Mouse (Mus musculus): Measurements from ENCODE around the gene Acap2. TPM values are rescaled to one million over a fixed set of nuclear protein-coding genes. Genes with fewer than 3 reads are reported as not detected.

Gene Acap2
- total RNA-seq, 1 experiment, result 23.4 TPM

DNA sequence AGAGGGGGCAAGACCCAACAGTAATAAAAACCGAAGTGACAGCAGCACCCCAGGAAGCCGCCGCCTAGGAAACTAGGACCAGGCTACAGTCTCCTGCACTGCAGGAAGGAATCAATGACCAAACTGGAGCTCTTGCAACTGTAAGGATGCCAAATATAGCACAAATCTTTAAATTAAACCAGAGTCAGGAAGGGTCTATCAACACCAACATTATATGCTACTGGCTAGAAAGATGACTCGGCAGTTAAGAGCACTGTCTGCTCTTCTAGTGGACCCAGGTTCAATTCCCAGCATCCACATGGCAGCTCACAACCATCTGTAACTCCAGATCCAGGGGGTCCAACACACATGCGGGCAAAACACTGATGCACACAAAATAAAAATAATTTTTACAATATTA lies 21.7 kb downstream of the Acap2 start:
- H3K36me3 ChIP-seq (ENCODE audit: control insufficient read depth, insufficient read depth, low read length, poor library complexity, severe bottlenecking), result no peaks in the 10 kb centered on the region
- peaks cover 0 to 5% of the 10 kb centered on the region in 2 experiments; a peak in 1 of 4 replicates for H3K4me1 ChIP-seq (ENCODE audit: control insufficient read depth in 2 of 2, insufficient read depth in 2 of 2, low read length in 2 of 2, poor library complexity in 1 of 2)
- in situ Hi-C loops (cut with MboI; ENCODE audit: low sequenced_read_pairs in 2 of 2, unreplicated experiment in 2 of 2), result no loop called here
- no peak overlapping the region for H3K9ac ChIP-seq (ENCODE audit: insufficient read depth, low read depth, low read length, poor library complexity, severe bottlenecking)
- no peak overlapping the region for H3K27ac ChIP-seq (ENCODE audit: insufficient read depth, low read depth, low read length, poor library complexity, severe bottlenecking)
- no peaks in the 10 kb centered on the region for H3K9me3 ChIP-seq (ENCODE audit: control insufficient read depth, insufficient read depth, low read depth, low read length)
- DNase-seq (ENCODE audit: low read depth, low spot score), result no peak
- H3K4me3 ChIP-seq (ENCODE audit: insufficient read depth in 1 of 2, low read depth in 1 of 2, low read length in 2 of 2, poor library complexity in 1 of 2, severe bottlenecking in 1 of 2), result no peak overlapping the region
- TF ChIP-seq MAFK (IDR thresholded peaks at IDR 0.05; ENCODE audit: insufficient read depth, low read depth, low read length) (peak; percentile 56), ZNF384 (IDR thresholded peaks at IDR 0.05; ENCODE audit: low read depth, low read length) (no peak)

DNA sequence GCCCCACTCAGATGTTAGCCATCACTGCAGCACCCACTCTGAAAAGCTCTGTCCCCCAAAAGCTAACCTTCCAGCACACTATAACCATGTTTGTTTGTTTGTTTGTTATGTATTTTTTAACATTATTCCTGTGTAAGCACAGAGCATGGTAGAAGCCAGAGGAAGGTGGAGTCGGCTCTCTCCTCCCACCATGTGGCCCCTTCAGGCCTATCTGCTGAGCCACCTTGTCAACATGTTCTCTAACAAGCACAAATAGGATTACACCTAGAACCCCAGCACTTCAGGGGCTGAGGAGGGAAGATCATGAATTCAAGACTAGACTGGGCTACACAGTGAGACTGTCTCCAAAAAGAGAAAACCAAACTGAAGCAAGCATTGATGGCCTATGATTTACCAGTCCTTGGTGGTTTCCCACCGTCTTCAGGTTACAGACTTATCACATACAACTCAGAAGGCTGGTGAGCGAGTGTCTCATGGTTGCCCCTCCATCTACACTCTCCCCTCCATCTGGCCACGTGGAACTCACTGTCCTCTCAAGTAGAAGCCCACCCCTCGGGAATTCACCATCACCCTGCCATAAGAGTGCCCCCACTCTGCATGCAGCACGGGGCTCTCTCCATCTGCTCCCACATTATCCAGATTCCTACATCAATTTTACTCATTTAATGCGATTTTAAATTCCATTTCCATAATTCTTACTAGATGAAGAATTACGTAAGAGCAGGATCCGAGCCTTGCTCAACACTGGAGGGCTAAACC lies 26.0 kb downstream of the Acap2 start:
- H3K4me1 ChIP-seq (ENCODE audit: control insufficient read depth in 2 of 2, insufficient read depth in 2 of 2, low read length in 2 of 2, poor library complexity in 1 of 2), result peaks cover 0 to 6% of the 10 kb centered on the region in 2 experiments; a peak in 2 of 4 replicates
- H3K4me3 ChIP-seq (ENCODE audit: insufficient read depth in 1 of 2, low read depth in 1 of 2, low read length in 2 of 2, poor library complexity in 1 of 2, severe bottlenecking in 1 of 2), result no peak overlapping the region
- H3K9ac ChIP-seq (ENCODE audit: insufficient read depth, low read depth, low read length, poor library complexity, severe bottlenecking), result no peak overlapping the region
- no peaks in the 10 kb centered on the region for H3K36me3 ChIP-seq (ENCODE audit: control insufficient read depth, insufficient read depth, low read length, poor library complexity, severe bottlenecking)
- H3K27ac ChIP-seq (ENCODE audit: insufficient read depth, low read depth, low read length, poor library complexity, severe bottlenecking), result no peak overlapping the region
- in situ Hi-C loops (cut with MboI; ENCODE audit: low sequenced_read_pairs in 2 of 2, unreplicated experiment in 2 of 2), result no loop called here
- TF ChIP-seq HCFC1 (IDR thresholded peaks at IDR 0.05; ENCODE audit: borderline replicate concordance, insufficient read depth, low read length), result no peak
- TF ChIP-seq ZNF384 (IDR thresholded peaks at IDR 0.05; ENCODE audit: low read depth, low read length), result no peak
- no peak for TF ChIP-seq ZC3H11A (IDR thresholded peaks at IDR 0.05; ENCODE audit: borderline replicate concordance, low read depth, low read length)
- TF ChIP-seq MAFK (IDR thresholded peaks at IDR 0.05; ENCODE audit: insufficient read depth, low read depth, low read length), result no peak
- DNase-seq (ENCODE audit: low read depth, low spot score), result no peak
- H3K9me3 ChIP-seq (ENCODE audit: control insufficient read depth, insufficient read depth, low read depth, low read length), result no peaks in the 10 kb centered on the region

DNA sequence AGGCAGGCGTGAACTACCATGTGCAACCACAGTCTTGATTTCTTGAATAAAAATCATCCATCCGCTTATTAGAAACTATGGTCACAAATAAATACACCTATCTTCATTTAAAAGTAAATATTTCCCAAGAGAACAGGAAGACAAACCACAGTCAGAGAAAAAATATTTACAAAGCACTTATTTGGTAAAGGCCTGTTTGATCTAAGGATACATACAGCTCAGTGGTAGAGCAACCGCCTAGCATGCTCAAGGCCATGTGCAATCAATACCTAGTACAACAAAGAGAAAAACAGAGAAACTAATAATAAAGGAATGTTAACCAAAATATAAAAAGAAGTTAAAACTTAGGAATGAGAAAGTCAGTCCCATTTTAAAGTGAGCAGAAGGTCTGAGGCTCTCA lies 28.8 kb downstream of the Acap2 start:
- DNase-seq (ENCODE audit: low read depth, low spot score), result no peak
- Histone ChIP-seq H3K4me1 (ENCODE audit: control insufficient read depth in 2 of 2, insufficient read depth in 2 of 2, low read length in 2 of 2, poor library complexity in 1 of 2) (peaks cover 6 to 9% of the 10 kb centered on the region in 2 experiments), H3K9ac (ENCODE audit: insufficient read depth, low read depth, low read length, poor library complexity, severe bottlenecking) (no peak overlapping the region), H3K36me3 (ENCODE audit: control insufficient read depth, insufficient read depth, low read length, poor library complexity, severe bottlenecking) (no peaks in the 10 kb centered on the region), H3K4me3 (ENCODE audit: insufficient read depth in 1 of 2, low read depth in 1 of 2, low read length in 2 of 2, poor library complexity in 1 of 2, severe bottlenecking in 1 of 2) (no peak overlapping the region), H3K9me3 (ENCODE audit: control insufficient read depth, insufficient read depth, low read depth, low read length) (no peaks in the 10 kb centered on the region), H3K27ac (ENCODE audit: insufficient read depth, low read depth, low read length, poor library complexity, severe bottlenecking) (no peak overlapping the region)
- in situ Hi-C loops (cut with MboI; ENCODE audit: low sequenced_read_pairs in 2 of 2, unreplicated experiment in 2 of 2), result no loop called here
- TF ChIP-seq HCFC1 (IDR thresholded peaks at IDR 0.05; ENCODE audit: borderline replicate concordance, insufficient read depth, low read length), result no peak
- no peak for TF ChIP-seq CHD2 (IDR thresholded peaks at IDR 0.05; ENCODE audit: low read depth, low read length)
- no peak for TF ChIP-seq ZC3H11A (IDR thresholded peaks at IDR 0.05; ENCODE audit: borderline replicate concordance, low read depth, low read length)
- no peak for TF ChIP-seq MAFK (IDR thresholded peaks at IDR 0.05; ENCODE audit: insufficient read depth, low read depth, low read length)
- TF ChIP-seq ZNF384 (IDR thresholded peaks at IDR 0.05; ENCODE audit: low read depth, low read length), result no peak

DNA sequence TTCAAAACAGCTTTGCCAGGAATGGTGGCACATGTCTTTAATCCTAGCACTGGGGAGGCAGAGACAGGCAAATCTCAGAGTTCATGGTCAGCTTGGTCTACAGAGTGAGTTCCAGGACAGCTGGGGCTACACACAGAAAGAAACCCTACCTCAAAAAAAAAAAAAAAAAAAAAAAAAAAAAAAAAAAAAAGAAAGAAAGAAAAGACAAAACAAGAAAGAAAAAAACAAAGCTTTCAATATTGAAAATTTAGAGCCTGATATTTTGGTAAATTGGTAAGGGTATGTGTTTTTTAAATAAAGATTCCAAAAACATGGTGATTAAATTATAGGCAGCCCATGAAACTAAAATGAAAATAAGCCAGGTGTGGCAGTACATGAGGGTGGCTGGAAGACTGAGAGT lies 29.6 kb downstream of the Acap2 start:
- no peak for TF ChIP-seq CHD2 (IDR thresholded peaks at IDR 0.05; ENCODE audit: low read depth, low read length)
- no peak for TF ChIP-seq ZNF384 (IDR thresholded peaks at IDR 0.05; ENCODE audit: low read depth, low read length)
- TF ChIP-seq HCFC1 (IDR thresholded peaks at IDR 0.05; ENCODE audit: borderline replicate concordance, insufficient read depth, low read length), result no peak
- no peak for TF ChIP-seq MAFK (IDR thresholded peaks at IDR 0.05; ENCODE audit: insufficient read depth, low read depth, low read length)
- TF ChIP-seq ZC3H11A (IDR thresholded peaks at IDR 0.05; ENCODE audit: borderline replicate concordance, low read depth, low read length), result no peak
- Histone ChIP-seq H3K36me3 (ENCODE audit: control insufficient read depth, insufficient read depth, low read length, poor library complexity, severe bottlenecking) (no peaks in the 10 kb centered on the region), H3K9ac (ENCODE audit: insufficient read depth, low read depth, low read length, poor library complexity, severe bottlenecking) (no peak overlapping the region), H3K27ac (ENCODE audit: insufficient read depth, low read depth, low read length, poor library complexity, severe bottlenecking) (no peak overlapping the region), H3K4me3 (ENCODE audit: insufficient read depth in 1 of 2, low read depth in 1 of 2, low read length in 2 of 2, poor library complexity in 1 of 2, severe bottlenecking in 1 of 2) (no peak overlapping the region), H3K4me1 (ENCODE audit: control insufficient read depth in 2 of 2, insufficient read depth in 2 of 2, low read length in 2 of 2, poor library complexity in 1 of 2) (peaks cover 6 to 9% of the 10 kb centered on the region in 2 experiments), H3K9me3 (ENCODE audit: control insufficient read depth, insufficient read depth, low read depth, low read length) (no peaks in the 10 kb centered on the region)
- in situ Hi-C loops (cut with MboI; ENCODE audit: low sequenced_read_pairs in 2 of 2, unreplicated experiment in 2 of 2), result no loop called here
- no peak for DNase-seq (ENCODE audit: low read depth, low spot score)

DNA sequence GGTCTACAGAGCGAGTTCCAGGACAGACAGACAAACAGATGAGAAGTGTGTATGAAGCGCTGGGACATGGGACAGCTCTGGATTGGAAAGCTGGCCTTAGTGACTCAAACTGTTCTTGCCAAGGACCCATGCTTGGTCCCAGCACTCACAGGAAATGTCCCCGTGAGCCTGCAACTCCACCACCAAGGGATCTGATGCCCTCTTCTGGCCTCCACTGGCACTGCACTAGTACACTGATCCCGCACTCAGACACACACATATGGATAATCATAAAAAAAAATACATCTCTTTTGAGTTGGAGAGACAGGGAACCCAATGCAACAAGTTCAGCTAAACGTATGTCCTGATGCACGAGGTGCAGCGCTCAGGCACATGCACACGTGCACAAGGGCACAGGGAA lies 30.7 kb downstream of the Acap2 start:
- Histone ChIP-seq H3K9ac (ENCODE audit: insufficient read depth, low read depth, low read length, poor library complexity, severe bottlenecking) (no peak overlapping the region), H3K9me3 (ENCODE audit: control insufficient read depth, insufficient read depth, low read depth, low read length) (no peaks in the 10 kb centered on the region), H3K27ac (ENCODE audit: insufficient read depth, low read depth, low read length, poor library complexity, severe bottlenecking) (no peak overlapping the region), H3K36me3 (ENCODE audit: control insufficient read depth, insufficient read depth, low read length, poor library complexity, severe bottlenecking) (no peaks in the 10 kb centered on the region), H3K4me1 (ENCODE audit: control insufficient read depth in 2 of 2, insufficient read depth in 2 of 2, low read length in 2 of 2, poor library complexity in 1 of 2) (peaks cover 6 to 9% of the 10 kb centered on the region in 2 experiments), H3K4me3 (ENCODE audit: insufficient read depth in 1 of 2, low read depth in 1 of 2, low read length in 2 of 2, poor library complexity in 1 of 2, severe bottlenecking in 1 of 2) (no peak overlapping the region)
- TF ChIP-seq ZNF384 (IDR thresholded peaks at IDR 0.05; ENCODE audit: low read depth, low read length) (no peak), ZC3H11A (IDR thresholded peaks at IDR 0.05; ENCODE audit: borderline replicate concordance, low read depth, low read length) (peak; percentile 34; the same call in 1 of the 2 replicates)
- in situ Hi-C loops (cut with MboI; ENCODE audit: low sequenced_read_pairs in 2 of 2, unreplicated experiment in 2 of 2), result no loop called here
- no peak for DNase-seq (ENCODE audit: low read depth, low spot score)
